Comparison of ENCODE assay signal across 9 mouse cellular contexts in the genomic region with DNA sequence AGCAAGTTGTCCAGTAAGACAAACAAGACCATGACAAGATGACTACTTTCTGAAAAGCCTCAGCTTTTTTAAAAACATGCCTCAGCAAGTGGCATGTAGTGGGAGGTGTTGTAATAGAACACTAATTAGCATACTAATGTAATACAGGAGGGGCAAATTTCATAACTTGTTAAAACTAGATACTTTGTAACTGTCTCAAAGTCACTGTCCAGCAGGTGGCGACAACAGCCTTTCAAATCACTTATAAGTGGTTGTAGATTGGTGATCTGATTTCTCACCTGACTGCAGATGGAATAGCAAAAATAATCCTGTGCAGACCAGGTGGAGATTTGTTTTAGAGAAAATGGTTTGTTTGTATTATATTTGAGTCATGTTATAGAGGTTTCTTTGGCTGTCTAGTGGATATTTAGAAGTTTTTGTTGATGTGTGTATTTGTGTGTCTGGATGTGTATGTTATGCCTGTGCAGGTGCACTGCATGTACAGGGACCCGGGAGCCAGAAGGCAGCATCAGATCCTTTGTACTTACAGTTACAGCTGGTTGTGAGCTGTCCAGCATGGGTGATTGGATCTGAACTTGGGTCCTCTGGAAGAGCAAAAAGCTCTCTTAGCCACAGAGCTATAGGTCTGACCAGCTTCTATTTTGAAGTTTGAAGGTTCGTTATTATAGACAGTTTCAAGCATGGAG. TPM values are rescaled to one million over a fixed set of nuclear protein-coding genes. Genes with fewer than 3 reads are reported as not detected.
DNase-seq lines count a peak whose midpoint lies in the region; ATAC-seq and TF ChIP-seq lines count a peak whose summit lies in the region.
"Had no signal": no experiment of that assay in that cellular context is flagged by ENCODE, and none has a peak within 500 bp of the region (broad histone marks: within the 10 kb centered on the region; RNA-seq: fewer than 3 reads in every experiment).

No protein-coding gene starts in this region.

- no peak overlapping the region for H3K9ac ChIP-seq in hindbrain, embryonic 15.5 days
- H3K9ac ChIP-seq in midbrain, embryonic 11.5 days (ENCODE audit: low read length), result no peak overlapping the region

- no peak for TF ChIP-seq POLR2A in small intestine, adult 2 months (IDR thresholded peaks at IDR 0.05; ENCODE audit: low read depth, low read length)

- H3K27ac ChIP-seq in hindbrain, embryonic 15.5 days (replicated peaks), result no peak overlapping the region
- H3K27ac ChIP-seq in midbrain, embryonic 11.5 days (ENCODE audit: low read depth, low read length), result no peak overlapping the region
- H3K27ac ChIP-seq in small intestine, adult 2 months (ENCODE audit: insufficient read depth, low read depth, low read length), result no peak overlapping the region
- H3K27ac ChIP-seq: macrophage had no signal

- H3K9me3 ChIP-seq in hindbrain, embryonic 15.5 days, result no peaks in the 10 kb centered on the region
- H3K9me3 ChIP-seq in midbrain, embryonic 11.5 days (ENCODE audit: control insufficient read depth, low read length), result no peaks in the 10 kb centered on the region

- no peaks in the 10 kb centered on the region for H3K27me3 ChIP-seq in hindbrain, embryonic 15.5 days
- no peaks in the 10 kb centered on the region for H3K27me3 ChIP-seq in midbrain, embryonic 11.5 days (ENCODE audit: control insufficient read depth, insufficient read depth, low read length)
- no peaks in the 10 kb centered on the region for H3K27me3 ChIP-seq in small intestine, adult 2 months (ENCODE audit: control insufficient read depth, insufficient read depth, low read length)

- 0 out of 2 replicates have a peak, but pooled peaks have one; percentile 12 for TF ChIP-seq CTCF in small intestine, adult 2 months (IDR thresholded peaks at IDR 0.05; ENCODE audit: extremely low read depth, insufficient read length, insufficient replicate concordance, low read depth, low read length)

- H3K4me2 ChIP-seq in hindbrain, embryonic 15.5 days, result no peak overlapping the region
- no peak overlapping the region for H3K4me2 ChIP-seq in midbrain, embryonic 11.5 days

- no peaks in the 10 kb centered on the region for H3K4me1 ChIP-seq in hindbrain, embryonic 15.5 days (replicated peaks)
- no peaks in the 10 kb centered on the region for H3K4me1 ChIP-seq in midbrain, embryonic 11.5 days (ENCODE audit: control insufficient read depth, insufficient read depth, low read length)
- H3K4me1 ChIP-seq in small intestine, adult 2 months (ENCODE audit: control insufficient read depth, insufficient read depth, insufficient read length, low read length), result no peaks in the 10 kb centered on the region

- ATAC-seq in hindbrain, embryonic 15.5 days (ENCODE audit: low FRiP score, low read depth), result peak; percentile 61; the same call in 1 of the 2 replicates
- peak; percentile 50 for ATAC-seq in midbrain, embryonic 11.5 days (ENCODE audit: low FRiP score)

- 64% methylated on average over 3 of the region's 3 CpGs for WGBS in hindbrain, embryonic 15.5 days
- WGBS in midbrain, embryonic 11.5 days, result 60% methylated on average over 3 of the region's 3 CpGs
- 57% methylated on average over 3 of the region's 3 CpGs for WGBS in small intestine, adult 2 months

- intact Hi-C loops in heart, postnatal 25 days (cut with DNase I), result loop anchor here (1.0 to 10.0 kb wide), 3 partner anchors 410 to 788 kb away; no protein-coding TSS in a partner anchor

- peaks cover 10% of the 10 kb centered on the region for H3K36me3 ChIP-seq in hindbrain, embryonic 15.5 days
- no peaks in the 10 kb centered on the region for H3K36me3 ChIP-seq in midbrain, embryonic 11.5 days (ENCODE audit: control insufficient read depth, insufficient read depth, low read length)
- peaks cover 19% of the 10 kb centered on the region for H3K36me3 ChIP-seq in small intestine, adult 2 months (ENCODE audit: control insufficient read depth, insufficient read depth, low read length)

- no peak overlapping the region for H3K4me3 ChIP-seq in hindbrain, embryonic 15.5 days
- no peak overlapping the region for H3K4me3 ChIP-seq in midbrain, embryonic 11.5 days (ENCODE audit: low read depth, low read length)
- H3K4me3 ChIP-seq in small intestine, adult 2 months (ENCODE audit: low read depth, low read length), result no peak overlapping the region

- peak; percentile 35 for DNase-seq in heart, adult 8-10 months (ENCODE audit: low spot score)
- no peak for DNase-seq in heart, postnatal 25 days (ENCODE audit: low spot score)
- DNase-seq in adrenal gland, postnatal 14 days, result peak; percentile 79
- DNase-seq in fat pad, adult 2 months (ENCODE audit: extremely low read depth, low read depth, low spot score), result peak; percentile 19
- peak; percentile 36 to 85 for DNase-seq in layer of hippocampus, postnatal 25 days (ENCODE audit: extremely low spot score in 1 of 2, low spot score in 1 of 2)
- DNase-seq in midbrain, embryonic 11.5 days (ENCODE audit: low spot score, missing footprints), result peak; percentile 94

RNA-seq across cellular contexts. Expression of gene Mrpl1, which starts 57.9 kb away (rescaled TPM):
- total RNA-seq in heart, adult 8-10 months (2022), result 10 to 100 TPM; 25.4 to 32.5 (median 30.0) TPM
- total RNA-seq in heart, postnatal 25 days (2021), result 10 to 100 TPM; 29.4 to 32.1 TPM
- 22.2 and 23.2 TPM in 2 replicates for total RNA-seq in adrenal gland, postnatal 14 days (2021)
- polyA plus RNA-seq in hindbrain, embryonic 15.5 days (2015; fragmentation: Nextera tagmentation; extraction: Ambion mirVana), result 14.6 and 16.8 TPM in 2 replicates
- total RNA-seq in layer of hippocampus, postnatal 25 days (2021), result 10 to 100 TPM; 16.0 to 18.3 TPM
- 22.4 and 26.3 TPM in 2 replicates for polyA plus RNA-seq in midbrain, embryonic 11.5 days (2014; fragmentation: Nextera tagmentation; extraction: Ambion mirVana)
- 0.77 and 1.3 TPM in 2 replicates for polyA plus RNA-seq in small intestine, adult 2 months (2012; rRNA removed)
